Mouse (Mus musculus): ENCODE data around the gene Ccdc60. TPM values are rescaled to one million over a fixed set of nuclear protein-coding genes. Genes with fewer than 3 reads are reported as not detected.
A peak's percentile ranks its signal among the peaks of the same experiment; 100 is the strongest.

The Ccdc60 gene
- polyA plus RNA-seq, 1 experiment from 2014 or later, result 2.2 TPM

- Histone ChIP-seq H3K4me2 (ENCODE audit: low read length) (no peak overlapping the region), H3K9me3 (ENCODE audit: control insufficient read depth, low read length) (no peaks in the 10 kb centered on the region), H3K4me1 (ENCODE audit: control insufficient read depth, insufficient read depth, low read depth, low read length) (no peaks in the 10 kb centered on the region), H3K27ac (ENCODE audit: low read depth, low read length) (no peak overlapping the region), H3K4me3 (ENCODE audit: low read length) (no peak overlapping the region), H3K9ac (ENCODE audit: low read depth, low read length) (no peak overlapping the region), H3K36me3 (ENCODE audit: control insufficient read depth, insufficient read depth, low read length) (no peaks in the 10 kb centered on the region), H3K27me3 (replicated peaks; ENCODE audit: control insufficient read depth, insufficient read depth, low read length) (no peaks in the 10 kb centered on the region)
- WGBS, result 85% methylated on average over 6 of the region's 6 CpGs
- ATAC-seq, result no peak
Observed at GRCm38 (mm10) chr5:116224023-116224422, 64.8 kb downstream of the Ccdc60 start.

DNA sequence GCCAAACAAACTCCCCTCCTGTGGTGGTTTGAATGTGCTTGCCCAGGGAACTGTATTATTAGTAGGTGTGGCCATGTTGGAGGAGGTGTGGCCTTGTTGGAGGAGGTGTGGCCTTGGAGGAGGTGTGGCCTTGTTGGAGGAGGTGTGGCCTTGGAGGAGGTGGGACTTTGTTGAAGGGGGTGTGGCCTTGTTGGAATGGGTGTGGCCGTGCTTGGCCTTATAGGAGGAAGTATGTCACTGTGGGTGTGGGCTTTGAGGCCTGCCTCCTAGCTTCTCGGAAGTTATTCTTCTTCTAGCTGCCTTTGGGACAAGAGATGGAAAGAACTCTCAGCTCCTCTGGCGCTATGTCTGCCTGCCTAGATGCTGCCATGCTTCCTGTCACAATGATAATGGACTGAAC lies 66.9 kb downstream of the Ccdc60 start:
- H3K4me1 ChIP-seq (ENCODE audit: control insufficient read depth, insufficient read depth, low read depth, low read length), result no peaks in the 10 kb centered on the region
- no peaks in the 10 kb centered on the region for H3K9me3 ChIP-seq (ENCODE audit: control insufficient read depth, low read length)
- H3K4me3 ChIP-seq (ENCODE audit: low read length), result no peak overlapping the region
- no peak overlapping the region for H3K9ac ChIP-seq (ENCODE audit: low read depth, low read length)
- no peak for ATAC-seq
- no peaks in the 10 kb centered on the region for H3K36me3 ChIP-seq (ENCODE audit: control insufficient read depth, insufficient read depth, low read length)
- WGBS, result 82% methylated on average over 3 of the region's 3 CpGs
- H3K27me3 ChIP-seq (replicated peaks; ENCODE audit: control insufficient read depth, insufficient read depth, low read length), result no peaks in the 10 kb centered on the region
- H3K4me2 ChIP-seq (ENCODE audit: low read length), result no peak overlapping the region
- H3K27ac ChIP-seq (ENCODE audit: low read depth, low read length), result no peak overlapping the region

GRCm38 (mm10) chr5:116219288-116219687 lies 69.5 kb downstream of the Ccdc60 start:
- ATAC-seq, result no peak
- Histone ChIP-seq H3K27me3 (replicated peaks; ENCODE audit: control insufficient read depth, insufficient read depth, low read length) (no peaks in the 10 kb centered on the region), H3K4me3 (ENCODE audit: low read length) (no peak overlapping the region), H3K36me3 (ENCODE audit: control insufficient read depth, insufficient read depth, low read length) (no peaks in the 10 kb centered on the region), H3K27ac (ENCODE audit: low read depth, low read length) (no peak overlapping the region), H3K9ac (ENCODE audit: low read depth, low read length) (no peak overlapping the region), H3K9me3 (ENCODE audit: control insufficient read depth, low read length) (no peaks in the 10 kb centered on the region), H3K4me1 (ENCODE audit: control insufficient read depth, insufficient read depth, low read depth, low read length) (no peaks in the 10 kb centered on the region), H3K4me2 (ENCODE audit: low read length) (no peak overlapping the region)
- WGBS, result 61% methylated on average over 7 of the region's 7 CpGs

DNA sequence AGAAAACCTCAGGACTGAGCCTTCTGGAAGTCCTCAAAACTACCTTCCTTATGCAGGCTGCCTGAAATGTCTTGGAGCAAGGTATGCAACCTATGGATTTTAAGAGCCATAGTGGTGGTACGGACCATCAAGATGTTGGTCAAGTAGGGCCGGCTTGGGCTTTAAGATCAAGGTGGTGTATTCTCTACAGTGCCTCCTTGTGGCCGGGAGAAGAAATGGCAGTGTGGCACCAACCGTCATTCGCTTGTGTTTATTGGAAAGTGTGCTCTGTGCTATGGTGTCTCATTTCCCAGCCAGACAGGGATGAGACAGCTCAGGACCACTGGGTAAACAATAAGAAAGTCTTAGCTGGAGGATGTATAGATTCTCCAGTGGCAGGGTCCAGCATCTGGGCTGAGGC lies 76.1 kb downstream of the Ccdc60 start:
- no peaks in the 10 kb centered on the region for H3K27me3 ChIP-seq (replicated peaks; ENCODE audit: control insufficient read depth, insufficient read depth, low read length)
- H3K9ac ChIP-seq (ENCODE audit: low read depth, low read length), result no peak overlapping the region
- H3K4me2 ChIP-seq (ENCODE audit: low read length), result no peak overlapping the region
- H3K27ac ChIP-seq (ENCODE audit: low read depth, low read length), result no peak overlapping the region
- no peaks in the 10 kb centered on the region for H3K36me3 ChIP-seq (ENCODE audit: control insufficient read depth, insufficient read depth, low read length)
- ATAC-seq, result no peak
- WGBS, result 61% methylated on average over 5 of the region's 5 CpGs
- no peaks in the 10 kb centered on the region for H3K9me3 ChIP-seq (ENCODE audit: control insufficient read depth, low read length)
- no peak overlapping the region for H3K4me3 ChIP-seq (ENCODE audit: low read length)
- peaks cover 10% of the 10 kb centered on the region for H3K4me1 ChIP-seq (ENCODE audit: control insufficient read depth, insufficient read depth, low read depth, low read length)

- ATAC-seq, result peak; percentile 38
Observed at GRCm38 (mm10) chr5:116209378-116210091, 79.2 kb downstream of the Ccdc60 start.

DNA sequence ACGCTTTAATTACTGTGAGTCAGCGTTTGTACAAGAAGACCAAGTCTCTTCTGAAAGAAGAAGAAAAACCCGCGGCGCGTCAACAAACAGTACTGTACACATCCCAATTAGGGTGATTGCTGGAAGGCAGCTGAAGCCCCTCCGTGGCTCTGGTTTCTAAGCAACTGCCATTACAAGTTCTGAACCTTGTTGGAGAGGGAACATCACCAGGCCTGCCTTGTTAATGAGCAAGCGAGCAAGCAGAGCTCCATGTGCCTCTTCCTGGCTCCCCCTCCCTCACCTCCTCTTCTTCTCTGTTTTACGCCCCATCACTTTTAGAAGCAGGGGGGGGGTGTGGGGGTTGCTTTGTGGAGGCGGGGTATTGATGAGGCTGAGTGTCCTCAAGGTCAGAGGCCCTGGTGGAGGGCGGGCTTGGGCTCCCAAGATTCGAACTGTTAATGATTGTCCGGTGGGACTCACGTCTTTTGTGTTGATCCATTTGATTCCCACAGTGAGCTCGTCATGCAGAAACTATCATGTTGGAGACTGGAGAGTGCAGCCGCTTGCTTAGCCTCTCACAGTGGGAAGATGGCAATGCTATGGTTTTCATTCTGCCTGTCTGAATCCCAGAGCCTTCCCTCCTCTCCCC lies 79.9 kb downstream of the Ccdc60 start:
- peak; percentile 87 for ATAC-seq
- Histone ChIP-seq H3K9ac (ENCODE audit: low read depth, low read length) (no peak overlapping the region), H3K9me3 (ENCODE audit: control insufficient read depth, low read length) (no peaks in the 10 kb centered on the region), H3K27ac (ENCODE audit: low read depth, low read length) (peak overlapping the region; percentile 53), H3K4me2 (ENCODE audit: low read length) (peak overlapping the region; percentile 9; the same call in 1 of the 2 replicates), H3K36me3 (ENCODE audit: control insufficient read depth, insufficient read depth, low read length) (no peaks in the 10 kb centered on the region), H3K4me1 (ENCODE audit: control insufficient read depth, insufficient read depth, low read depth, low read length) (peaks cover 13% of the 10 kb centered on the region), H3K4me3 (ENCODE audit: low read length) (no peak overlapping the region), H3K27me3 (replicated peaks; ENCODE audit: control insufficient read depth, insufficient read depth, low read length) (no peaks in the 10 kb centered on the region)
- 10% methylated on average over 16 of the region's 16 CpGs for WGBS

More at GRCm38 (mm10) chr5:116209378-116210091, 79.2 kb downstream of the Ccdc60 start:
- no peaks in the 10 kb centered on the region for H3K9me3 ChIP-seq (ENCODE audit: control insufficient read depth, low read length)
- no peaks in the 10 kb centered on the region for H3K27me3 ChIP-seq (replicated peaks; ENCODE audit: control insufficient read depth, insufficient read depth, low read length)
- WGBS, result 25% methylated on average over 11 of the region's 11 CpGs
- H3K27ac ChIP-seq (ENCODE audit: low read depth, low read length), result peak overlapping the region; percentile 53
- H3K4me2 ChIP-seq (ENCODE audit: low read length), result no peak overlapping the region
- no peak overlapping the region for H3K4me3 ChIP-seq (ENCODE audit: low read length)
- H3K9ac ChIP-seq (ENCODE audit: low read depth, low read length), result no peak overlapping the region
- H3K4me1 ChIP-seq (ENCODE audit: control insufficient read depth, insufficient read depth, low read depth, low read length), result peaks cover 13% of the 10 kb centered on the region
- no peaks in the 10 kb centered on the region for H3K36me3 ChIP-seq (ENCODE audit: control insufficient read depth, insufficient read depth, low read length)

GRCm38 (mm10) chr5:116202692-116203091 lies 86.1 kb downstream of the Ccdc60 start:
- Histone ChIP-seq H3K36me3 (ENCODE audit: control insufficient read depth, insufficient read depth, low read length) (no peaks in the 10 kb centered on the region), H3K9me3 (ENCODE audit: control insufficient read depth, low read length) (no peaks in the 10 kb centered on the region), H3K4me1 (ENCODE audit: control insufficient read depth, insufficient read depth, low read depth, low read length) (0 out of 2 replicates have a peak, but pooled peaks cover 4% of the 10 kb centered on the region), H3K9ac (ENCODE audit: low read depth, low read length) (no peak overlapping the region), H3K4me2 (ENCODE audit: low read length) (no peak overlapping the region), H3K27ac (ENCODE audit: low read depth, low read length) (no peak overlapping the region), H3K27me3 (replicated peaks; ENCODE audit: control insufficient read depth, insufficient read depth, low read length) (no peaks in the 10 kb centered on the region), H3K4me3 (ENCODE audit: low read length) (no peak overlapping the region)
- no peak for ATAC-seq
- WGBS, result 56% methylated on average over 5 of the region's 5 CpGs

DNA sequence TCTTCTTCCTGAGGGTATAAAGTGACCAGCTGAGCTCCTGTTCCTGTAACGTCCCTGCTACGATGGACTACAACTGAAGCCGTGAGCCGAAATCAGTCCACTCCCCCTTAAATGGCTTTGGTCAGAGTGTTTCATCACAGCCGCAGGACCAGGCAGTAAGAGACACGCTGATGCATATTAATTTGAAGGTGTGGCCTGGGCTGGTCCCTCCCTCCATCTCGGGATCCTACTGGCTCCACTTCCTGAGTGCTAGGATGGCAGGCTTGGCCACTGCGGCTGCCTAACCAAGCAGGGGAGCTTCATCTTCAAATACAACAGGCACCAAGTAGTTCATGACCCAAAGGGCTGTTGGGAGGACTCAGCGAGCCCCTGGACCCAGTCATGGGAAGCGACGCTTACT lies 94.3 kb downstream of the Ccdc60 start:
- Histone ChIP-seq H3K4me3 (ENCODE audit: low read length) (no peak overlapping the region), H3K27me3 (replicated peaks; ENCODE audit: control insufficient read depth, insufficient read depth, low read length) (no peaks in the 10 kb centered on the region; the same call in 1 of the 2 replicates), H3K9ac (ENCODE audit: low read depth, low read length) (no peak overlapping the region), H3K36me3 (ENCODE audit: control insufficient read depth, insufficient read depth, low read length) (no peaks in the 10 kb centered on the region), H3K9me3 (ENCODE audit: control insufficient read depth, low read length) (no peaks in the 10 kb centered on the region), H3K4me1 (ENCODE audit: control insufficient read depth, insufficient read depth, low read depth, low read length) (no peaks in the 10 kb centered on the region), H3K4me2 (ENCODE audit: low read length) (no peak overlapping the region), H3K27ac (ENCODE audit: low read depth, low read length) (no peak overlapping the region)
- WGBS, result 39% methylated on average over 11 of the region's 11 CpGs
- no peak for ATAC-seq

GRCm38 (mm10) chr5:116192693-116193092 lies 96.1 kb downstream of the Ccdc60 start:
- no peak for ATAC-seq
- no peak overlapping the region for H3K4me3 ChIP-seq (ENCODE audit: low read length)
- H3K4me1 ChIP-seq (ENCODE audit: control insufficient read depth, insufficient read depth, low read depth, low read length), result no peaks in the 10 kb centered on the region
- no peak overlapping the region for H3K9ac ChIP-seq (ENCODE audit: low read depth, low read length)
- no peaks in the 10 kb centered on the region; the same call in 1 of the 2 replicates for H3K27me3 ChIP-seq (replicated peaks; ENCODE audit: control insufficient read depth, insufficient read depth, low read length)
- H3K27ac ChIP-seq (ENCODE audit: low read depth, low read length), result no peak overlapping the region
- H3K4me2 ChIP-seq (ENCODE audit: low read length), result no peak overlapping the region
- no peaks in the 10 kb centered on the region for H3K9me3 ChIP-seq (ENCODE audit: control insufficient read depth, low read length)
- WGBS, result 70% methylated on average over 9 of the region's 9 CpGs
- H3K36me3 ChIP-seq (ENCODE audit: control insufficient read depth, insufficient read depth, low read length), result no peaks in the 10 kb centered on the region

Data from hindbrain, embryonic 16.5 days (tissue).